Mouse (Mus musculus) urinary bladder, postnatal 36 days (tissue): ENCODE data around the gene Nr4a3.

ENCODE experiments used
- DNase-seq, 2 experiments: peaks; one replicate each; pipeline ENCODE4 v3.0.0; 2022; ENCODE audit warnings: low spot score in 2 of 2, mixed read lengths in 1 of 2

Gene Nr4a3

DNA sequence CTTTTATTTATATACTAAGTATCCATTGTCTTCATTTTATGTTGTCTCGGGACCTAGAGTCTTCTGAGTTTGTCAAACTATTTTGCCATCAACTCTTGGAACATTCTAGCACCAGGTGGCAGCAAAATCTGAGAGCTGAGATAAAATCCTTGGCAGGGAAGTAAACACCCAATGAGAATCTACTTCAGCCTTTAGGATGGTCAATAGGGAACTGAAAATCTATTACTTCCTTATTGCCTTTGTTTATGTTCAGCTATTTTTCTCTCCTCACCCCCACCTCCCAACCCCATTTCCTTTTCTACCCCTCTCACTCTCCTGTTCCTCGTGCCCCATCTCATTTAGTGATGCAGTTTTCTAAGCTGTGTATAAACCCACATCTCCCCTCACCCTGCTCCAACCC is 63.6 kb downstream of the Nr4a3 start:
- DNase-seq: no peak

DNA sequence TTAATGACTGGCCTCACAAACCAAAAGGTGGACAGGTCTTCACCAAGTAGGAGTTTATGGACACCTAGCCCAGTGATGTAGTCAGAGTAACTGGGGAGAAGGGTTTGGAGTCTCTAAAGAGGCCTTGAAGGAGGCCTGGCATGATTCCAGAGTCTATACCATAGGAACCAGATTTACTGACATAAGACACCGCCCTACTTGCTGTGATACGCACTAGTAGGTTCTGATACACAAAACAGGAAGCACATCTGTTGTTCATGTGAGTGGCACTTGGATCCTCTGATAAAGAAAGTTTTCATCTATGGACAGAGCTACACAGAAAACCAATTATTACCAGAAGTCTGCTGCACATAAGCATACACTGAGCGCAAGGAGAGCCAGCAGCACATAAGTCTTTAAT is 65.4 kb downstream of the Nr4a3 start:
- no peak for DNase-seq

DNA sequence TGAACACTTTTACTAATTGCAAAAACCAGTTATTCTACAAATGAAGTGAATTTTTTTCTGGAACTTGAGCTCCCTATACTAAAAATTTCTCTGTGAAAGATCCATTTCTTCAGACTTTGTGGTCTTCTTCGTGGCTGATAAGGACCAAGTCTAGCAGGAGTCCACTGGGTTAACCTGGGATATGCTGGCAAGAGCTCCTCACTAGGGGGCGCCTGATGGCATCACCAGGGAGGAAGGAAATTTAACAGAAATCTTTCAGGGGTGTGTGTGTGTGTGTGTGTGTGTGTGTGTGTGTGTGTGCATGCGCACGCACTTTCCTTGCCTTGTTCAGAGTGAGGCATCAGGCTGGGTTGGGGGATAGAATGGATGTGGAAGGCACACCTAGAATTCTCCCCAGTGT is 71.2 kb downstream of the Nr4a3 start:
- DNase-seq: peak in 1 of 2 experiments; percentile 20

DNA sequence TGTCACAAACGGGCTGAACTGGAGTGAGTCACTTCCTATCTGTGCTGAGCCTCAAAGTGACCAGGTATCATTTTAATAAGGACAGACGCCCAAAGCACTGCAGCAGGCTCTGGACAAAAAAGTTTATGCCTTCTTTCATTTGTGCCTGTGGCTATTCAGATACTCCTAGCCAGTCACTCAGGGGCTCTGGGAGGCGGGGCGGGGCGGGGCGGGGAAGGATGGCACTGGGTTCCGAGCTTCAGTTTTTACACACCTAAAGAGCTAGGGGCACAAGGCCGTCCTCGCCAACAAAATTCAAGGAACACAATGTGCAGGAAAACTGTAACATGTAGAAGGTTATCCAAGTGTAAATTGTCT is 79.4 kb downstream of the Nr4a3 start:
- DNase-seq: peak in 1 of 2 experiments; percentile 33

DNA sequence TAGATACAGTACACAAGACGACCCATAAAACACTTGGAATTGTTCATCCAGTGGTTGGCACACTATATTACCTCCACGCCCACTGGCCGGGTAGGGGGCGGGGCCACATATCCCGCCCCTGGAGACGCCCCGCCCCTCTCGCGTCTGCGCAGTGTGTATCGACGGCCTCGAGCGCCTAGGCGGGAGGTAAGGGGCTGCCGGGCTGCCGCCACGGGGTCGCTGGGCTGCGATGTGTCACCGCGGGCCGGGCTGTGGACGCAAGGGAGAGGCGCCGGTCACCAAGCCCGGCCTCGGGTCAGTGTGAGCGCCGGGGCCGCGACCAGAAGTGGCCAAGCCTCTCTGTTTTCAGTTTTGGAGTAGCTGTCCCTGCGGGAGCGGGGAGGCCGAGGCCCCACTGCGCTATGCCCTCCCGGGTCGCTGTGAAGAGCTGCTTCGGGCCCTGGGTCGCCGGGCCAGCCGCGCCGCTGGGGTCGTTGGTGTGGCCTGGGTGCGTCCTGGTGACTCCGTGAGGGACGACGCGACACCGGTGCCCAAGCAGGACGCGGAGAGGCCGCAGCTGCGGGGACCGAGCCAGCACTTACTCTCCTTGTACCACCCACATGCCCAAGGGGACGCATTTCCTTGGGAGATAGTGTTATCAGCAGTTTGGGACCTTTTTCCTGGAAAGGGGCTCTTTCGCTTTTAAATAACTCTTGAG is 80.0 kb downstream of the Nr4a3 start, which contains the start of gene Stx17:
Stx17 (plus strand) TSS at position 143 of the 697 bp plus-strand sequence.
- peak; percentile 84 to 87 for DNase-seq

DNA sequence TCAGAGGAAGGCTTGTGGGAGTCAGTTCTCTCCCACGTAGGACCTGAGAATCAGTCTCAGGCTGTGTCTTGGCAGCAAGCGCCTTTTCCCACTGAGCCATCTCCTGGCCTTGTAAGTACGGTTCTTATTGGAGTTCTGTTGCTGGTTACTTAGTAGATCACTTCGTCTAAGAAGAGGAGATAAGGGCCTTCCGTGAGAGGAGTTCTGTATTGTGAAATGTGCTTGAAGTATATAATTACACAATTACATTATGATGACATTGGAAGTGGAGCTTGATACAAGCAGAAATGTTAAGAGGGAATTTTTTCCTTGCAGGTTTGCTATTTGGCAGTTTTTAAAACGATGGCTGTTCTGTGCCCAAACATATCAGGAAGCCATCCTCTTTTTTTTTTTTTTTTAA is 85.4 kb downstream of the Nr4a3 start:
- no peak for DNase-seq

DNA sequence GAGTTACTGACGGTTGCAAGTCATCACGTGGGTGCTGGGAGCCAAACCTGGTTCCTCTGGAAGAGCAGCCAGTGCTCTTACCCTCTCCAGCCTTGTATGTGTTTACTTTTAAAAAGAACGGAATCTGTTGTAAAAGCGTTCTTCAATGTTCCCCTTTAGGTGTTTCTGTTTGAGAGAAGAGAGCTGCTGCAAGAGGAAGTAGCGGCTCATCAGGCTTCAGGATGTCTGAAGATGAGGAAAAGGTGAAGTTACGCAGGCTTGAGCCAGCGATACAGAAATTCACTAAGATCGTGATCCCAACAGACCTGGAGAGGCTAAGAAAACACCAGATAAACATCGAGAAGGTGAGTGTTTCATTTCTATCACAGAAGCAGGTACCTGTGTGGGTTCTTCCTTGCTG is 86.7 kb downstream of the Nr4a3 start:
- no peak for DNase-seq

DNA sequence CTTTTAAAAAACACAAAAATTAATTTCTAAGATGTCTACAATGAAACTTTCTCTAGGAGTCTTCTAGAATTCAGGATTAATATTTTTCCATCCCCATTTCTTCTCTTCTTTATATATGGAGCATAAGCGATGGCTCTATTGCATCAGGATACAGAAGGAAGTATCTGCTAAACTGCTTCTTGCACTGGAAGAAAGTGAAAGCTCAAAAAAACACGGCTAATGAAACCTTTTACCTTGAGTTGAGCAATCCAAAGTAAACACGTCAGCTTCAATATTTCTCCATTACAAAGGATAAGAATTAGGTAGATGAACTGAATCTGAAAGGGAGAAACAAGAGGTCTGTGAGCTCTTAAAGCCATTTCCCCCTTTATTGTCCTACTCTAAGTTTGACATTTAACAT is 87.8 kb downstream of the Nr4a3 start:
- no peak for DNase-seq
